Mouse (Mus musculus) spleen, adult 12 weeks (tissue): ENCODE data around the gene Gne.

ENCODE experiments used
- DNase-seq: peaks from one replicate; pipeline ENCODE4 v3.0.0; 2022; ENCODE audit warnings: low spot score

Gene Gne

GRCm38 (mm10) chr4:44083945-44084344, at the start of gene Gne:
TSS of gene Gne (minus strand) at chr4:44084177.
- no peak for DNase-seq

DNA sequence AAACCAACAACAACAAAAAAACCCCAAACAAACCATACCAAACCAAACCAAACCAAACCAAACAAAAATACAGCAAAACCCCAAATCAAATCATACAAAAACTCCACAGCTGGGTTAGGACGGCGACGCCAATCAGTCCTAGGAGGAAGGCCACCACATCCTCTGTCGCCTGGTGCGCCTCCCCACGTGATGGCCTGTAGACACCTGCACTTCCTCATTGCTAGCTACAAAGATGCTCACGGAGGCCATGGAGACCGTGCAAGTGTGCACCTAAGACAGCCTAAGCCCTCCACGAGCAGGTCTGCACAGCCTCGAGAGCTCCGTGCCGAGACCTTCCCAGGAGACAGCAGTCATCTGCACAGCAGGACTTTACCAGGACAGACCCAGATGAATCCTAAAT, 42.8 kb upstream of the Gne start:
- DNase-seq = no peak

GRCm38 (mm10) chr4:44119410-44120201, 35.6 kb upstream of the Gne start:
- no peak for DNase-seq

GRCm38 (mm10) chr4:44115046-44115445, 31.1 kb upstream of the Gne start:
- DNase-seq = no peak

DNA sequence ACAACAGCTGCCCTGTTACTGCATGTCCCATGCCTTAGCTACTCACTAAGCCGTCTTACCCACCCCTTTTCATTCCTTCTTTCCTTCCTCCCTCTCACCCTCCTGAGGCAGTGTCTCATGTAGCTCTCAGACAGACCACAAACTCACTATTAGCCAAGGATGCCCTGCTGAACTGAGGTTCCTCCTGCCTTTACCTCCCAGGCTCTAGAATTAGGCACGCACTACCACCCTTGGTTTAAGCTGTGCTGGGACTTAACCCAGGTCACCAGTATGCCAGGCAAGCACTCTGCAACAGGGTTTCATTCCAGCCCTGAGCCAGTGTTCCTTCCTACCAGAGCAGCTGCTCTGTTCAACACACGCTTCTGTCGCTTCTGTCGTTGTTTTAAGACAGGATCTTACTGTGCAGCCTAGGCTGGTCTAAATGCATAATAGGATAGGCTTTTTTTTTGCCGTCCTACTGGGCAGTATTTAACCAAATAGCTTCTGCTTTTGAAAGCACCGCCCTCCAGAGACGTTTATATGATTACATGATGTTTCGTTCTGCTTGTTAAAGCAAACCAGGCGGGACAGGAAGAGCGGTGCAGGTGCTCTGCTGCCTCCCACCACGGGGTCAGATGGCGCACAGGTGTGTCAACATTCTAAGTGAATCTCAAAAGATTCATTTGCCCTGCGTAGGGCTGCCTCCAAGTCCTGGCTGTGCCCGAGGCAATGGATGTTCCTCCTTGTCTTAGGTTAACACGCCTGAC, 29.6 kb upstream of the Gne start:
- no peak for DNase-seq

- DNase-seq = no peak
Observed at GRCm38 (mm10) chr4:44112741-44113140, 28.8 kb upstream of the Gne start.

- no peak for DNase-seq
Observed at GRCm38 (mm10) chr4:44110771-44111170, 26.8 kb upstream of the Gne start.

- DNase-seq = no peak
Observed at GRCm38 (mm10) chr4:44108297-44108696, 24.3 kb upstream of the Gne start.

- no peak for DNase-seq
Observed at GRCm38 (mm10) chr4:44107339-44107738, 23.4 kb upstream of the Gne start.

- no peak for DNase-seq
Observed at GRCm38 (mm10) chr4:44106297-44106821, 22.4 kb upstream of the Gne start.

GRCm38 (mm10) chr4:44104195-44104917, 20.4 kb upstream of the Gne start:
- no peak for DNase-seq

GRCm38 (mm10) chr4:44103620-44104019, 19.6 kb upstream of the Gne start:
- no peak for DNase-seq

DNA sequence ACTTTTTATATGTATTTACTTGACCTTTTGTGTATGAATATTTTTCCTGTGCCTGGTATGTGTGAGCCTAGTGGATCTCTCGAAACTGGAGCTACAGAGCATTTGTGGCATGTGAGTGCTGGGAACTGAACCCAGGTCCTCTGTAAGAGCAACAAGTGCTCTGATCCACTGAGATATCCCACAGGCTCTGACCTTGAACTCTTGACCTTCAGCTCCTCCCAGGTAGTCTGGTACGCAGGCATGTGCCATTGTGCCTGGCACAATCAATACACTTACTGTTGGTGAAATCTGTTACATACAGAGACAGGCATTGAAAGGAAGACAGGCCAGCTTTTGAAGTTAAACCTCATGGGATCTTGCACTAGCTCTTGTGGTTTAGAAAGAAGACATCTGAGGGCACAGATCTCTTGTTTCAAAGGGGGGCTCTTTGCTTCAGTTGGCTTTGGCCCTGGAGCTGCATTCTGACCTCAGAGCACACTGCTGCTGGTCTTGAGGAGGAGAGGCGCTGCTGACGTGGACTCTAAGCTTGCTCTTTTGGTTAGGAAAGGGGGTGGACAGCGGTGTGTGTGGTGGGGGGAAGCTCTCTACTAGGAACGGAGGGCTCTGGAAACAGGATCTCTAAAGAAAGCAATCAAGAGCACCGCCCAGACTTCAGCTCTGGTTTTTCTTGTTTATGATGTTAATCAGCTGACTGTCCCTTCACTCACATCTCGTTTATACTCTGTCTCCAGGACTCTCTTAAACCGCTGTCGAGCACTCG, 13.8 kb upstream of the Gne start:
- DNase-seq = no peak

- DNase-seq = no peak
Observed at GRCm38 (mm10) chr4:44094475-44094874, 10.5 kb upstream of the Gne start.

- no peak for DNase-seq
Observed at GRCm38 (mm10) chr4:44092359-44092758, 8.4 kb upstream of the Gne start.

DNA sequence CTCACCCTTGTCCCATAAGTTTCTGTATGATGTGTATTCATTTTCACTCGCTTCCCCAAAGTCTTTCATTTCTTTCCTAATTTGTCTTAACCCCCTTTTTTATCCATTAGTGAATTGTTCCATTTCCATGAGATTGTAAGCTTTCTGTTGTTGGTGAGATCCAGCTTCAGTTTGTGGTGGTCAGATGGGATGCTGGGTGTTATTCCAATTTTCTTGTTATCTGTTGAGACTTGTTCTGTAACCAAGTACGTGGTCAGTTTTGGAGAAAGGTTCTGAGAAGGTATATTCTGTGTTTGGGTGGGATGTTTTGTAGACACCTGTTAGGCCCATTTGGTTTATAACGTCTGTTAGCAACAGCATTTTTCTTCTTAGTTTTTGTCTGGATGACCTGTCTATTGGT, 1.6 kb upstream of the Gne start:
- no peak for DNase-seq

DNA sequence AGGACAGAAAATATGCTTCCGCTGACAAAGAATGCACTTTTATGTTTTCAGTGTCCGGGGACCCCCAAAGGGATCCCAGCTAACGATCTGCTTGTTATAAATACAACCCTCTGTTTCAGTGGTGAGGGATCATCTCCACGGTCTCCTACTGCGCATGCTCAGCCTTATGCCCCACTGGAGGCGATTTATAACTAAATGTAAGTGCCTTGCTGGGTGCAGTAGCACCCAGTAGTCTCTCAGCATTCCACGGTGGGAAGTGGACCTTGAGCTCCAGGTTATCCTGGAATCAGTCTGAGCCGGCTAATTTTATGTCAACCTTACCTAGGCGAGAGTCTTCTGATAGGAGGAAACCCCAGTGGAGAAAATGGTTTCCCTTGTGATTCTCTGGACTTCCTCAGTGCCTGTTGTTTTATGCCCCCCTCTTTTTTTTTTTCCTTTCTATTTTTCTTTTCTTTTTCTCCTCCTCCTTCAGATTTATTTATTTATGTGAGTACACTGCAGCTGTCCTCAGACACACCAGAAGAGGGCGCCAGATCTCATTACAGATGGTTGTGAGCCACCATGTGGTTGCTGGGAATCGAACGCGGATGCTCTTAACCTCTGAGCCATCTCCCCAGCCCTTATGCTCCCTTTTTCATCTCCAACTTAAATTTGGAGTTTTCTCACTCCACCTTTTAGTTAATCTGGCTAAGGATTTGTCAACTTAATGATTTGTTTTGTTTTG, 787 bp upstream of the Gne start:
- DNase-seq = no peak

DNA sequence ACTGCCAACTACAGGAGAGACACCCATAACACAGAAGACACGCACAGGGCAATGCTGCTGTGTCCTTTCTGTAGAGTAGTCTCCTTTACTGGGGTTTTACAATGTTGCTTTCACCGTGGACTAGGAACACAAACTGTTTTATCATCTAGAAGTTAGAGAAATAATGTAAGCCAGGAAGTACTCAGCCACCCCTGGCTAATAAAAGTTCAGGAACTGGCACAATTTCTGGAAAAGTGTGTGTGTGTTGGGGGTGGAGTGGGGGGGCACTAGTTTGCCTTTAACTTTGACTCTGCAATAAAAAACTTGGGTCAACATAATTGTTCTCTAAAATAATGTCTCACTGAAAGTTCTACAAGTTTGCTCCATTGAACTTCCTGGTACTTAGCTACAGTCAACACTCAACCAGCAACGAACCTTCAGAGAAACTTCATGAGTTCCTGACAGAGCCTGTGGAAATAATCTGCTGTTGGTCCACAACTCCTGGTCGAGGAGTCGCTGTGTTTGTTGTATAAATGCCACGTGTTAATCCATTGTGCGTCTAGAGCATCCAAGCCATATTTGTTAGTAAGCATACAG, 5.5 kb downstream of the Gne start:
- no peak for DNase-seq

DNA sequence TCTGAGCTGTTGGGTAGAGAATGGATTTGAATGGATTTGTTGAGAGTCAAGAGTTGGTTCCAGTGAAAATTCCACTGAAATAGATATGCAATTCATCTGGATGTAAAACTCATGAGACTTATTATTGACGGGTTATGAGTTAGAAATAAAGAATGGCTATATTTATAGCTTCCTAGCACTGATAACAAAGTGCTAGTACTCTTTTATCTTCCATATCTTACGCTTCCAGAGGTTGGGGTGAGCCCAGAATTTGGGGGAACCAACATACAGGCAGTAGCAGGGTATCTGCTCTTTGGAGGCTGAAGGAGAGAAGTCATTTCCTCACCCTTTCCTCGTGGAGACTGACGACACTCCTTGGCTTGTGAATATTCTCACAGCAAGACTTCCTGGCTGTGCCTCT, 9.6 kb downstream of the Gne start:
- no peak for DNase-seq

- no peak for DNase-seq
Observed at GRCm38 (mm10) chr4:44073799-44074198, 10.2 kb downstream of the Gne start.
